Mouse (Mus musculus) hindbrain, embryonic 15.5 days (tissue): ENCODE data around the gene Fam222b. TPM values are rescaled to one million over a fixed set of nuclear protein-coding genes. Genes with fewer than 3 reads are reported as not detected.

Experiments
- ATAC-seq: fragments of 200-750 bp; cut with Nextera tagmentation; 2 replicates; pipeline ENCODE4 v1.8.0; 2017; ENCODE audit warnings: low read depth, moderate number of reproducible peaks, moderate TSS enrichment; ENCODE audit not compliant: low FRiP score
- H3K27ac ChIP-seq: fragments of 300-500 bp; sonication (generic); replicated peaks from 2 replicates; pipeline ENCODE4 v1.5.1; 2015; ENCODE audit warnings: mild to moderate bottlenecking, inconsistent platforms
- H3K27me3 ChIP-seq: fragments of 300-500 bp; sonication (generic); 2 replicates; pipeline ENCODE4 v1.6.1; 2015; ENCODE audit warnings: control low read depth, inconsistent platforms
- H3K36me3 ChIP-seq: fragments of 300-500 bp; sonication (generic); 2 replicates; pipeline ENCODE4 v1.6.1; 2015; ENCODE audit warnings: control low read depth, inconsistent platforms
- H3K4me1 ChIP-seq: fragments of 300-500 bp; sonication (generic); replicated peaks from 2 replicates; pipeline ENCODE4 v1.6.1; 2015; ENCODE audit warnings: control low read depth, inconsistent platforms
- H3K4me2 ChIP-seq: fragments of 300-500 bp; sonication (generic); 2 replicates; pipeline ENCODE4 v1.6.1; 2015; ENCODE audit warnings: moderate library complexity, mild to moderate bottlenecking, inconsistent platforms
- H3K4me3 ChIP-seq: fragments of 300-500 bp; sonication (generic); 2 replicates; pipeline ENCODE4 v1.5.1; 2015; ENCODE audit warnings: mild to moderate bottlenecking, inconsistent platforms
- H3K9ac ChIP-seq: fragments of 300-500 bp; sonication (generic); 2 replicates; pipeline ENCODE4 v1.6.1; 2015; ENCODE audit warnings: inconsistent platforms
- H3K9me3 ChIP-seq: fragments of 300-500 bp; sonication (generic); 2 replicates; pipeline ENCODE4 v1.6.1; 2016; ENCODE audit warnings: control low read depth, inconsistent platforms
- WGBS: fragments of 180-500 bp; shearing (Covaris S2); methylation state at CpG from one replicate; pipeline ENCODE4 v1.1.7; 2015; 5-methylcytosine and 5-hydroxymethylcytosine counted together
- polyA plus RNA-seq: library from polyadenylated mRNA; unstranded; fragments of >200 nt; fragmentation: Nextera tagmentation; extraction: Ambion mirVana; gene quantifications from 2 replicates; pipeline ENCODE4 v1.2.1, GENCODE M21; 2015

The Fam222b gene
- polyA plus RNA-seq, 1 experiment from 2014 or later, result 33.3 TPM

DNA sequence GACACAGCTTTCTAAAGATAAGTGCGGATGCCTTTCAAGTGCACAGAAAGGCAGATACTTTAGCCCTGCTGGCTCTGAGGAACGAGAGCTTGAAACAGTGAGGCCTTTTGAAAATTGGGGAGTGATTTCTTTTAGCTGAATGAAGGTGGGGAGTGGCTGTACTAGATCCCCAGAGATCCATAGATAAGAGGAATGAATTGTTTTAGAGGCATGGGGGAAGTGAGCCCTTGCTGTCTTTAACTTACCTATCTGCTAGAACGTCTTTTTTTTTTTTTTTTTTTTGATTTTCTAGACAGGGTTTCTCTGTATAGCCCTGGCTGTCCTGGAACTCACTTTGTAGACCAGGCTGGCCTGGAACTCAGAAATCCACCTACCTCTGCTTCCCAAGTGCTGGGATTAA, 2.6 kb downstream of the Fam222b start:
- peaks cover 30% of the 10 kb centered on the region for H3K4me1 ChIP-seq
- H3K9me3 ChIP-seq, result no peaks in the 10 kb centered on the region
- no peak for ATAC-seq
- no peaks in the 10 kb centered on the region for H3K27me3 ChIP-seq
- H3K4me2 ChIP-seq, result peak overlapping the region; percentile 49
- H3K36me3 ChIP-seq, result 0 out of 2 replicates have a peak, but pooled peaks cover 3% of the 10 kb centered on the region
- peak overlapping the region; percentile 22 for H3K4me3 ChIP-seq
- 50% methylated on average over 3 of the region's 3 CpGs for WGBS
- no peak overlapping the region; the same call in 1 of the 2 replicates for H3K27ac ChIP-seq
- H3K9ac ChIP-seq, result peak overlapping the region; percentile 39

- ATAC-seq, result no peak
Observed at GRCm38 (mm10) chr11:78100746-78101145, 6.3 kb downstream of the Fam222b start.

DNA sequence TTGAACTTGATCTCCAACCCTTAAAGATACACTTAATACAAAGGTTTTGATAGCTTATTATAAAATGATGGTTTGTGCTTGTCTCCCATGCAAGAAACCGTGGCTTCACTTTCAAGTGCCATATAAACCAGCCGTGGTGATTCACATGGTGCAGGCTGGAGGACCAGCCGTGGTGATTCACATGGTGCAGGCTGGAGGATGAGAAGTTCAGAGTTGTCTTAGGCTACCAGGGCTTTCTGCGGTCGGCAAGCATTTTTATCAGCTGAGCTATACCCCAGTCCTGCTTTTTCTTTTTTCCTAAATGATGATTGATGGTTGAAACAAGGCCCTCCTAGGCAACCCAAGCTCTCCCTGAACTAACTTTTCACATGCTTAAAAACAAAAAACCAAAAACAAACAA, 7.7 kb downstream of the Fam222b start:
- WGBS, result 91% methylated on average over 5 of the region's 5 CpGs
- no peak overlapping the region for H3K9ac ChIP-seq
- H3K27ac ChIP-seq, result no peak overlapping the region
- H3K36me3 ChIP-seq, result 0 out of 2 replicates have a peak, but pooled peaks cover 8% of the 10 kb centered on the region
- H3K4me2 ChIP-seq, result no peak overlapping the region
- no peak for ATAC-seq
- no peaks in the 10 kb centered on the region for H3K9me3 ChIP-seq
- no peak overlapping the region for H3K4me3 ChIP-seq
- peaks cover 10% of the 10 kb centered on the region for H3K4me1 ChIP-seq
- no peaks in the 10 kb centered on the region for H3K27me3 ChIP-seq

More at GRCm38 (mm10) chr11:78100746-78101145, 6.3 kb downstream of the Fam222b start:
- no peak overlapping the region for H3K4me3 ChIP-seq
- no peak overlapping the region for H3K4me2 ChIP-seq
- H3K27ac ChIP-seq, result no peak overlapping the region
- no peak overlapping the region for H3K9ac ChIP-seq
- 0 out of 2 replicates have a peak, but pooled peaks cover 3% of the 10 kb centered on the region for H3K36me3 ChIP-seq
- H3K9me3 ChIP-seq, result no peaks in the 10 kb centered on the region
- peaks cover 22% of the 10 kb centered on the region for H3K4me1 ChIP-seq
- H3K27me3 ChIP-seq, result no peaks in the 10 kb centered on the region
- WGBS, result 92% methylated on average over 11 of the region's 11 CpGs

DNA sequence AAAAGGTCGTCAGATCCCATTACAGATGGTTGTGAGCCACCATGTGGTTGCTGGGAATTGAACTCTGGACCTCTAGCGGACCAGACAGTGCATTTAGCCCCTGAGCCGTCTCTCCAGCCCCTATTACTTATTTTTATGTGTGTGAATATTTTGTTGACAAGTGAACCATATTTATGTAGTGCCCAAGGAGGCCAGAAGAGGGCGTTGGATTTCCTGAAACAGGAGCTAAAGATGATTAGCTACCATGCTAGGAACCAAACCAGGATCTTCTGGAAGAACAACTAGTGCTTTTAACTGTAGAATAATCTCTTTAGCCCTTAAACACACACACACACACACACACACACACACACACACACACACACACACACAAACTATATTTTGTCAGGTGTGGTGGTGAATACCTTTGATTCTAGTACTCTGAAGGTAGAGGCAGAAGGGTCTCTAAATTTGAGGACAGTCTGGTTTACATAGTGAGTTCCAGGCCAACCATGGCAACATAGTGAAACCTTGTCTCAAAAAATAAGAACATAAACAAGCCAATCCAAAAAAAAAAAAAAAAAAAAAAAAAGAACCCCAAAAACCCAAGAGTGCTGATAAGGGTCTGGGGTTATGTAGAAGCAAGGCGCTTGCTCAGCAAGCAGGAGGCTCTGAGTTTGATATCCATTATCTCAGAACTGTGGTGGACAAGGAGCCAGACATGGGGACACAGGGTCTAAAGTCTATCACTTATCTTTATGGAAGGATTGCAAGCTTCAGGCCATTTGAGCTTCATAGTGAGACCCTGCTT, 8.7 kb downstream of the Fam222b start:
- Histone ChIP-seq H3K27ac (no peak overlapping the region), H3K4me3 (no peak overlapping the region), H3K4me1 (no peaks in the 10 kb centered on the region; the same call in 1 of the 2 replicates), H3K36me3 (peaks cover 12% of the 10 kb centered on the region), H3K9me3 (no peaks in the 10 kb centered on the region), H3K9ac (no peak overlapping the region), H3K27me3 (no peaks in the 10 kb centered on the region), H3K4me2 (no peak overlapping the region)
- 73% methylated on average over 5 of the region's 5 CpGs for WGBS
- ATAC-seq, result no peak

- no peak overlapping the region for H3K9ac ChIP-seq
- no peak for ATAC-seq
- H3K4me1 ChIP-seq, result no peaks in the 10 kb centered on the region
- WGBS, result 94% methylated on average over 5 of the region's 5 CpGs
- peaks cover 12% of the 10 kb centered on the region for H3K36me3 ChIP-seq
- no peaks in the 10 kb centered on the region for H3K9me3 ChIP-seq
- no peak overlapping the region for H3K4me2 ChIP-seq
- H3K27me3 ChIP-seq, result no peaks in the 10 kb centered on the region
- no peak overlapping the region for H3K27ac ChIP-seq
- H3K4me3 ChIP-seq, result no peak overlapping the region
Observed at GRCm38 (mm10) chr11:78104501-78104900, 10.0 kb downstream of the Fam222b start.

- H3K27ac ChIP-seq, result peak overlapping the region; percentile 91; the same call in 1 of the 2 replicates
- no peak overlapping the region for H3K4me3 ChIP-seq
- H3K9ac ChIP-seq, result no peak overlapping the region
- no peaks in the 10 kb centered on the region for H3K27me3 ChIP-seq
- H3K9me3 ChIP-seq, result no peaks in the 10 kb centered on the region
- WGBS, result 54% methylated on average over 2 of the region's 2 CpGs
- H3K36me3 ChIP-seq, result no peaks in the 10 kb centered on the region
- H3K4me2 ChIP-seq, result no peak overlapping the region
- no peak for ATAC-seq
- peaks cover 40% of the 10 kb centered on the region for H3K4me1 ChIP-seq
Observed at GRCm38 (mm10) chr11:78113616-78114015, 19.2 kb downstream of the Fam222b start.

GRCm38 (mm10) chr11:78114676-78115366, 20.4 kb downstream of the Fam222b start:
- peak overlapping the region; percentile 67 for H3K9ac ChIP-seq
- WGBS, result 7% methylated on average over 19 of the region's 19 CpGs
- ATAC-seq, result no peak
- H3K4me2 ChIP-seq, result peak overlapping the region; percentile 79
- H3K36me3 ChIP-seq, result no peaks in the 10 kb centered on the region
- peaks cover 53% of the 10 kb centered on the region for H3K4me1 ChIP-seq
- no peaks in the 10 kb centered on the region for H3K9me3 ChIP-seq
- H3K27me3 ChIP-seq, result no peaks in the 10 kb centered on the region
- H3K27ac ChIP-seq, result peak overlapping the region; percentile 91
- H3K4me3 ChIP-seq, result peak overlapping the region; percentile 75

DNA sequence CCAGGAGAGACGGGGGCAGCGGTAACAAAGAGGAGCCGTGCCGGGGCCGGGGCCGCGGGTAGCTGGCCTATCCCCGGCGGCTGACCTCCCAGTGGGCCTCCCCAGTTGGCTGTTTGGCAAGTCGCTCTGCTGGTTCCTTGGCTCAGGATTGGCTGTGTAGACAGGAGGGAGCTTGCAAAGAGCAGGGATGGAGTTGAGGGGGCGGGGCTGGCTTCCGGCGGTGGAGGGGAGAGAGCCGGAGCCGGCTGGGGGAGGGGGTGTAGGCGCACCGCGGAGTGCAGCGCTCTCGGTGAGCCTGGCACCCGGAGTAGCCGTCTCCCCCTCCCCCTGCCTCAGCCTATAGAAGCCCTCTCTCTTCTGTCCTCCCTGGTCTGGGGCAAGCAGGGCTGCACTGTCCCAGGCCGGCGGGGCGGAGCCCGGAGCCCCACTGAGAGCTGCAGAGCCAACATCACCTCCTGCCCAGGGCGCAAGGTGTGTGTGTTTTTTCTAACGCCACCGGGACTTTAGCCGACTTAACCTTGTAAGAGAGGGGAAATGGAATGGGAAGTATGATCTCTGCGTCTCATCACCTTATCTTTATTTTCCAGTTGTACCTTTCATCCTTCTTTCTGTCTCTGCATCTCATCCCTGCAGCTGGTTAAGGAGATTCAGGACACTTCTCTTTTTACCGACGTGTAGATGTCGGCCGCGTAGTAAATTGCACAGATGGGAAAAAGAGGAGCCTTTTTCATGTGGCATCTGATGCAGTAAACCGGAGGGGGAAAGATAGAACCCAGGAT, 21.1 kb downstream of the Fam222b start:
- Histone ChIP-seq H3K4me1 (peaks cover 59% of the 10 kb centered on the region), H3K27ac (peak overlapping the region; percentile 91), H3K4me2 (peak overlapping the region; percentile 79), H3K9ac (peak overlapping the region; percentile 67), H3K4me3 (peak overlapping the region; percentile 75), H3K27me3 (no peaks in the 10 kb centered on the region), H3K9me3 (no peaks in the 10 kb centered on the region), H3K36me3 (no peaks in the 10 kb centered on the region)
- peak; percentile 99 for ATAC-seq
- under 1% methylated on average over 37 of the region's 37 CpGs for WGBS

DNA sequence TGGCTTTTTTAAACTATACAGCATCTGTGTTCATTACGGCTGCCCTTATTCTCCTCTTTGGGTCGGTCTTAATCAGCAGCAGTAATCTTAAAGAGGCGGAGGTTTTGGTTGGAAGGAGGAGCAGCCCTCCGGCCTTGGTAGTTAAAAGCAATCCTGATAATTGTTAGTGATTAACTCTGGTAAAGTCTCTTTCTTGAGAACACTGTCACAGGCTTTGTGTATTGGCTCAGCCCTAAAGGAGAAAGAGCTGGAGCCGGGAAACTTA, 21.6 kb downstream of the Fam222b start:
- WGBS, result 7% methylated on average over 5 of the region's 5 CpGs
- peak overlapping the region; percentile 91 for H3K27ac ChIP-seq
- H3K36me3 ChIP-seq, result no peaks in the 10 kb centered on the region
- ATAC-seq, result no peak
- H3K9ac ChIP-seq, result peak overlapping the region; percentile 67
- H3K4me3 ChIP-seq, result peak overlapping the region; percentile 75
- no peaks in the 10 kb centered on the region for H3K27me3 ChIP-seq
- peaks cover 59% of the 10 kb centered on the region for H3K4me1 ChIP-seq
- peak overlapping the region; percentile 79 for H3K4me2 ChIP-seq
- H3K9me3 ChIP-seq, result no peaks in the 10 kb centered on the region

DNA sequence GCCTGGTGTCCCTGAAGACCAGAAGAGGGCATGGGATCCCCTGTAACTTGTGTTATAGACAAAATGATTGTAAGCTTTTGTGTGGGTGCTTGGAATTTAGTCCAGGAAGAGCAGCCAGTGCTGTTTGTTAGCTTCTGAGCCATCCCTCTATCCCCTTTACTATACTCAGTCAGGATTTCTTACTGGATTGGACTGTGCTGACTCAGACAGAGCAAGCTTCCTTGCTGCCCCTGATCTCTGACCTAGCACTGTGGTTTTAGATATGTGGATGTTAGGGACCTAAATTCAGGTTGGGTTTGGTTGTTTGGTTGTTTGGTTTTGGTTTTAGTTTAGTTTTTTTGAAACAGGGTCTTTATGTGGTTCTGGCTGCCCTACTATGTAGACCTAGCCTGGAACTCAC, 24.0 kb downstream of the Fam222b start:
- ATAC-seq, result no peak
- Histone ChIP-seq H3K27ac (no peak overlapping the region), H3K4me3 (no peak overlapping the region), H3K9me3 (no peaks in the 10 kb centered on the region), H3K27me3 (no peaks in the 10 kb centered on the region), H3K36me3 (no peaks in the 10 kb centered on the region), H3K9ac (no peak overlapping the region), H3K4me1 (peaks cover 65% of the 10 kb centered on the region), H3K4me2 (no peak overlapping the region)

DNA sequence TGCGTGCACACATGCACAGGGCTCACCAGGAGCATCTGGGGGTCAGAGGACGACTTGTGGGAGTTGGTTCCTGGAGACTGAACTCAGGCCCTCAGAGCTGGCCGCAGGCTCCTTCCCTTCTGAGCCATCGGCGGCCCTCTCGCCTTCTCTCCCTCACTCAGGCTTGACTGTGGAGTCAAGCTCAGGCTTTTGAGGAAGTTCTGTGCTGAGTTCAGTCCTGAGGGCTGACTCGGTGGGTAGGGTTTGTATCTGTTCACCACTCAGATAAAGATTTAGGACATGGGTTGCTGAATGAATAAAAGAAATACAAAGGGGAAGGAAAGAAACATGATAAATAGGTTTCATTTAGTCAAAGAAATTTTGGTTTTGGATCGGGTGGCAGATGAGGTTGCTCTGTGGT, 25.4 kb downstream of the Fam222b start:
- Histone ChIP-seq H3K4me3 (no peak overlapping the region), H3K27ac (no peak overlapping the region), H3K4me2 (no peak overlapping the region), H3K9ac (no peak overlapping the region), H3K9me3 (no peaks in the 10 kb centered on the region), H3K4me1 (peaks cover 52% of the 10 kb centered on the region), H3K27me3 (no peaks in the 10 kb centered on the region), H3K36me3 (no peaks in the 10 kb centered on the region)
- no peak for ATAC-seq
- 81% methylated on average over 8 of the region's 8 CpGs for WGBS

- Histone ChIP-seq H3K9me3 (no peaks in the 10 kb centered on the region), H3K4me2 (no peak overlapping the region), H3K36me3 (no peaks in the 10 kb centered on the region), H3K9ac (no peak overlapping the region), H3K4me3 (no peak overlapping the region), H3K27me3 (no peaks in the 10 kb centered on the region), H3K4me1 (peaks cover 54% of the 10 kb centered on the region), H3K27ac (0 out of 2 replicates have a peak overlapping the region, but pooled peaks have one; percentile 20)
- WGBS, result 22% methylated on average over 5 of the region's 5 CpGs
- ATAC-seq, result no peak
Observed at GRCm38 (mm10) chr11:78121176-78121575, 26.7 kb downstream of the Fam222b start.
